Mouse (Mus musculus) gastrocnemius, postnatal 4 days (tissue): ENCODE data around the gene A4galt. TPM values are rescaled to one million over a fixed set of nuclear protein-coding genes. Genes with fewer than 3 reads are reported as not detected.
"Not testable (repeated sequence)": the region's sequence is repeated elsewhere in the genome, so short reads cannot be mapped to it uniquely, and the experiment has no call there.

ENCODE experiments used
- DNase-seq, 2 experiments: peaks; one replicate each; pipeline ENCODE4 v3.0.0; 2021 to 2022; ENCODE audit warnings: low spot score in 2 of 2, mixed read lengths in 2 of 2
- long read RNA-seq, 2 experiments: library from polyadenylated mRNA; stranded (forward); transcript quantifications; one replicate each; pipeline ENCODE4 v2.0.0; 2021
- total RNA-seq, 2 experiments: library from RNA; stranded (reverse); gene quantifications; 2 replicates each; pipeline ENCODE4 v1.2.3; 2021

A4galt gene
- 10 to 100 TPM in 1 of 2 experiments, 1 to 10 TPM in 1; 9.7 to 11.0 TPM for total RNA-seq
- long read RNA-seq, experiment 1, partial matches to known transcripts = 0 of 3 reads
- long read RNA-seq, experiment 1, other reads (novel, unspliced or antisense) = 1 of 3 reads
- long read RNA-seq, experiment 2, partial matches to known transcripts = 0 of 1 reads
- long read RNA-seq, experiment 2, other reads (novel, unspliced or antisense) = 1 of 1 reads

GRCm38 (mm10) chr15:83251176-83252004 lies at the start of gene A4galt:
A4galt (minus strand) TSS chr15:83251774.
- DNase-seq = peak; percentile 48 to 52

GRCm38 (mm10) chr15:83299916-83300582 lies 48.5 kb upstream of the A4galt start:
- no peak for DNase-seq

- no peak for DNase-seq
Observed at GRCm38 (mm10) chr15:83299450-83299849, 47.9 kb upstream of the A4galt start.

- DNase-seq = no peak
Observed at GRCm38 (mm10) chr15:83298810-83299209, 47.2 kb upstream of the A4galt start.

GRCm38 (mm10) chr15:83298313-83298712 lies 46.7 kb upstream of the A4galt start:
- no peak for DNase-seq

- DNase-seq = no peak
Observed at GRCm38 (mm10) chr15:83296771-83297311, 45.3 kb upstream of the A4galt start.

- DNase-seq = no peak
Observed at GRCm38 (mm10) chr15:83296050-83296449, 44.5 kb upstream of the A4galt start.

GRCm38 (mm10) chr15:83294954-83295353 lies 43.4 kb upstream of the A4galt start:
- no peak for DNase-seq

GRCm38 (mm10) chr15:83293706-83294645 lies 42.4 kb upstream of the A4galt start:
- DNase-seq = no peak

GRCm38 (mm10) chr15:83293144-83293543 lies 41.6 kb upstream of the A4galt start:
- no peak for DNase-seq

- no peak for DNase-seq
Observed at GRCm38 (mm10) chr15:83292261-83293056, 40.9 kb upstream of the A4galt start.

- DNase-seq = no peak
Observed at GRCm38 (mm10) chr15:83290899-83291298, 39.3 kb upstream of the A4galt start.

- no peak for DNase-seq
Observed at GRCm38 (mm10) chr15:83284828-83285227, 33.3 kb upstream of the A4galt start.

GRCm38 (mm10) chr15:83282397-83282796 lies 30.8 kb upstream of the A4galt start:
- DNase-seq = no peak

GRCm38 (mm10) chr15:83281303-83281702 lies 29.7 kb upstream of the A4galt start:
- no peak for DNase-seq

- no peak for DNase-seq
Observed at GRCm38 (mm10) chr15:83278579-83278978, 27.0 kb upstream of the A4galt start.

GRCm38 (mm10) chr15:83277451-83277850 lies 25.9 kb upstream of the A4galt start:
- no peak for DNase-seq

GRCm38 (mm10) chr15:83274237-83274636 lies 22.7 kb upstream of the A4galt start:
- not testable (repeated sequence) for DNase-seq

GRCm38 (mm10) chr15:83273017-83273416 lies 21.4 kb upstream of the A4galt start:
- no peak for DNase-seq

- DNase-seq = not testable (repeated sequence)
Observed at GRCm38 (mm10) chr15:83271221-83271620, 19.6 kb upstream of the A4galt start.
